Mouse (Mus musculus): Measurements from ENCODE around the gene Man1c1. TPM values are rescaled to one million over a fixed set of nuclear protein-coding genes. Genes with fewer than 3 reads are reported as not detected.
A peak's percentile ranks its signal among the peaks of the same experiment; 100 is the strongest.

The Man1c1 gene
- polyA plus RNA-seq, 1 experiment from 2014 or later: 5.1 TPM

DNA sequence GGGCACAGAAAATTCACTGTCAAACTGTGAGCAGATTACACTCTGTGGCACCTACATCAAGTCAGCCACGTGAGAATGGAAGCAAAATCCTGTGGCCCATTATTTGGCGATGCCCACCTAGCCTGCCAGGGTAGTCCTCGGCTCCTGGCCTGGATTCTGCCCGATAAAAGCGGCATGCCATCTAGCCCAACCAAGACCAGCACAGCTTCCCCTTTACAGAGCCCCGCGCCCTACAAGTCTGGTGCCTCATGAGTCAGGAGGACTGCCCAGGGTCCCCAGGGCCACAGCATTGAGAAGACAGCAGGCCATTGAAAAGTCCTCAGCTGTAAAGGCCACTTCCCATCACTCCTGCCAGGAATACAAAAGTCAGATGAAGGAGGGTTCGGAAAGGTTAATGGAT, 31.8 kb downstream of the Man1c1 start:
- Histone ChIP-seq H3K27ac (no peak overlapping the region), H3K27me3 (no peaks in the 10 kb centered on the region), H3K36me3 (no peaks in the 10 kb centered on the region), H3K4me2 (no peak overlapping the region), H3K4me3 (no peak overlapping the region), H3K9me3 (replicated peaks) (no peaks in the 10 kb centered on the region), H3K9ac (no peak overlapping the region), H3K4me1 (replicated peaks) (peaks cover 45% of the 10 kb centered on the region)
- no peak for ATAC-seq (replicated peaks; ENCODE audit: insufficient number of reproducible peaks, insufficient read depth, low FRiP score, low read depth)
- WGBS: 75% methylated on average over 8 of the region's 8 CpGs

DNA sequence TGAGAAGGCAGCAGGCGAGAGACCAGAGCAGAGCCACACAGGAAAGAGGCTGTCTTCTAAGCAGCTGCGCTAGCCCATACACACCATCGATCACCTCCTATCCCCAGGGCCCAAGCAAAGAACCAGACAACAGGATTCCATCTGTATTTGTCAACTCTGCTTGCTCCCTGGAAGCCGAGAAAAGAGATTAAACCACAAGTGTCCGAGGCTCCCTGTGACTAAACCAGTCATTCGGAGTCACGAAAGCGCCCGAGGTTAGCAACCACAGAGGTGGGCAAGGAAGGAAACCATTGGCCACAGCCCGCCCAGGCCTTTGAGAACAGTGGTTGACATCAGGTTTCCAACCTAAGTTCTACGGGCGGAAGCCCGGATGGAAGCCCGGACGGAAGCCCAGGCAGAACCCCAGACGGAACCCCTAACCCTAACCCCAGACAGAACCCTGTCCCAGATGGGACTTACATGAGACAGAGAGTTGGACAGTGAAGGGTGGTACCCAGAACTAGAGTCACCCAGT, 32.4 kb downstream of the Man1c1 start:
- H3K4me1 ChIP-seq (replicated peaks): peaks cover 40% of the 10 kb centered on the region
- no peak overlapping the region for H3K4me3 ChIP-seq
- H3K4me2 ChIP-seq: no peak overlapping the region
- no peaks in the 10 kb centered on the region for H3K27me3 ChIP-seq
- H3K27ac ChIP-seq: no peak overlapping the region
- H3K9ac ChIP-seq: no peak overlapping the region
- no peaks in the 10 kb centered on the region for H3K36me3 ChIP-seq
- WGBS: 82% methylated on average over 16 of the region's 16 CpGs
- ATAC-seq (replicated peaks; ENCODE audit: insufficient number of reproducible peaks, insufficient read depth, low FRiP score, low read depth): no peak
- H3K9me3 ChIP-seq (replicated peaks): no peaks in the 10 kb centered on the region

DNA sequence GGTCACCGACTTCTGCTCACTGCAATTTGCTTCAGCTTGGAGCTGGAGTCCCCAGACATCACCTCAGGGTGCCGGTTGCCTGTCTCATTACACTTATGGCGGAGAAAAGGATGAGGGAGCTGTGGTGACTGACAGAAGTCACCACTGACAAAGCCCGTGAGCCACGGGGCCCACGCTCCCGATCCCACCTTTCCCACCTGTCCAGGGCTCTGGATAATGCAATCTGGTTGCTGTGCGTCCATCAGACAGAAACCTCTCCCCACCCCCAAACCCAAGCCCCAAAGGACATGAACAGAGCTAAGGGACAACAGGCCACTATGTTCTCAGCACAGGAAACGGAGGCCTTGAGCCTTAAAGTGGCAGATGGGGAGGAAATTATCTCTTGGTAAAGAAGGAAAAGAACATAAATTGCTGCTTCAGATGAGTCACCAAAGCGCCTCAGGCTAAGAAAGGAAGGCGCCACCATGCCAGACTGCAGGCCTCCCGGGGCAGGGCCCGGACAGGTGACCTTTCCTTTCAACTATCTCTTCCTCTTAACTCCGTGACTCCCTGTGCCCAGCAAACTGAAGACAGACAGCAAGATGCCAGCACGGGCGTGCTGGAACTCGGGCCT, 34.2 kb downstream of the Man1c1 start:
- no peak overlapping the region for H3K4me3 ChIP-seq
- 57% methylated on average over 17 of the region's 17 CpGs for WGBS
- H3K9me3 ChIP-seq (replicated peaks): no peaks in the 10 kb centered on the region
- H3K4me1 ChIP-seq (replicated peaks): peaks cover 27% of the 10 kb centered on the region
- no peaks in the 10 kb centered on the region for H3K36me3 ChIP-seq
- ATAC-seq (replicated peaks; ENCODE audit: insufficient number of reproducible peaks, insufficient read depth, low FRiP score, low read depth): no peak
- no peak overlapping the region for H3K9ac ChIP-seq
- H3K27ac ChIP-seq: no peak overlapping the region
- no peak overlapping the region for H3K4me2 ChIP-seq
- H3K27me3 ChIP-seq: no peaks in the 10 kb centered on the region

DNA sequence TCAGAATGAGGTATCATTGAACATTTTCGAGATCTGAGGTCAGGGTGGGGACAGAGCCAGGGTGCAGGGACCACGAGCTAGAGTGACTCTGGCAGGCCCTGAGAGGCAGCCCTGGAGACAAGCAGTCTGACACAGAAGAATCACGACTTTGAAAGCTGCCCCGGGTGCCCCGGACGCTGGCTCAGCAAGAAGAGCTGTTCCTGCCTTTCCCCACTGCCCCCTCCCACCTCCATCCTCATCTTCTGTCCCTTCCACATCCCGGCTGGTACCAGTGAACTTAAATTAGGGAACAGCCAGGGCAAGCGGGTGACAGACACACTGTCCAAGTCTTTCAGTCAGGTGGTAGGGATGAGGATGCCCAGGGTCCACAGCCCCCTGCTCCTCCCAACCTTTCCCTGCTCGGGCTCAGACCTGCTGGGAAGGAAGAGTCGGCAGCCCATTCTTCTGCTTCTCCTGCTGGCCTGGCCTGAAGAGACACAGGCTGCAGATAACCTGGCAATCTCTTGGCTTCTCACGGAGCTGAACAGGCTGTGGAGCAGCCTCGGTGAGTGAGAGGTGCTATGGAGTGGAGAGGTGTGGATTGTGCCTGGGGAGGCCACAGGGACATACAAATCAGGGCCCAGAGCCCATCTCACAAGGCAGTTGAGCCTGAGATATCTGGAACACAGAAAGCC, 35.6 kb downstream of the Man1c1 start:
- no peaks in the 10 kb centered on the region for H3K9me3 ChIP-seq (replicated peaks)
- no peak overlapping the region for H3K4me3 ChIP-seq
- no peak overlapping the region for H3K4me2 ChIP-seq
- no peaks in the 10 kb centered on the region for H3K36me3 ChIP-seq
- ATAC-seq (replicated peaks; ENCODE audit: insufficient number of reproducible peaks, insufficient read depth, low FRiP score, low read depth): no peak
- H3K4me1 ChIP-seq (replicated peaks): peaks cover 28% of the 10 kb centered on the region
- no peaks in the 10 kb centered on the region for H3K27me3 ChIP-seq
- no peak overlapping the region for H3K27ac ChIP-seq
- no peak overlapping the region for H3K9ac ChIP-seq
- WGBS: 46% methylated on average over 12 of the region's 12 CpGs

DNA sequence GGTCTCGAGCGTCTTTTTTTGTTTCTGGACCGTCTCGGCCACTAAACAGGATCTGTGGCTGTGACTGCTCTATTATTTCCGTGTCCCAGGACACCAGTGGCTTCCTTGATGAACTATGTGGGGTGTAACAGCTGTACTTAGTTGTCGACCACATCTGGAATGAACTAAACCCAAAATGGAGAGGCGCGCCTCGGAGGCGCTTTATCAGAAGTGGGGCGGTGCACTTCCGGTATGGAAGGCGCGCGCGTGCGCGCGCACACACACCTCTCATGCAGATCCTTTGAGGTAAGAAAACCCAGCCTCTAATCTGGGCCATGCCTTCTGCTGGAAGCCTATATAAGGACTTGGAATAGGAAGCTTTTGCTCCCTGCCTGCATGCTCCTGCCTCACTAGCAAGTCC, 37.7 kb downstream of the Man1c1 start:
- peaks cover 33% of the 10 kb centered on the region for H3K4me1 ChIP-seq (replicated peaks)

GRCm38 (mm10) chr4:134663052-134663451, 41.0 kb downstream of the Man1c1 start:
- Histone ChIP-seq H3K9ac (no peak overlapping the region), H3K4me3 (no peak overlapping the region), H3K4me1 (replicated peaks) (peaks cover 33% of the 10 kb centered on the region), H3K27ac (peak overlapping the region; percentile 77), H3K4me2 (peak overlapping the region; percentile 19), H3K9me3 (replicated peaks) (no peaks in the 10 kb centered on the region), H3K36me3 (no peaks in the 10 kb centered on the region), H3K27me3 (no peaks in the 10 kb centered on the region)
- 17% methylated on average over 10 of the region's 10 CpGs for WGBS
- ATAC-seq (replicated peaks; ENCODE audit: insufficient number of reproducible peaks, insufficient read depth, low FRiP score, low read depth): peak; percentile 84

More for the DNA sequence above, 37.7 kb downstream of the Man1c1 start:
- no peak for ATAC-seq (replicated peaks; ENCODE audit: insufficient number of reproducible peaks, insufficient read depth, low FRiP score, low read depth)
- Histone ChIP-seq H3K4me2 (no peak overlapping the region), H3K27me3 (no peaks in the 10 kb centered on the region), H3K4me3 (no peak overlapping the region), H3K36me3 (no peaks in the 10 kb centered on the region), H3K9me3 (replicated peaks) (no peaks in the 10 kb centered on the region), H3K27ac (no peak overlapping the region), H3K9ac (no peak overlapping the region)
- 90% methylated on average over 19 of the region's 19 CpGs for WGBS

- H3K27ac ChIP-seq: no peak overlapping the region
These were observed 43.4 kb downstream of the Man1c1 start for GRCm38 (mm10) chr4:134660630-134661183.

GRCm38 (mm10) chr4:134659354-134660301, 44.5 kb downstream of the Man1c1 start:
- WGBS: 20% methylated on average over 27 of the region's 27 CpGs

More at GRCm38 (mm10) chr4:134660630-134661183, 43.4 kb downstream of the Man1c1 start:
- no peak overlapping the region for H3K4me2 ChIP-seq
- ATAC-seq (replicated peaks; ENCODE audit: insufficient number of reproducible peaks, insufficient read depth, low FRiP score, low read depth): no peak
- no peak overlapping the region for H3K4me3 ChIP-seq
- no peak overlapping the region for H3K9ac ChIP-seq
- 61% methylated on average over 18 of the region's 18 CpGs for whole genome bisulfite sequencing
- peaks cover 33% of the 10 kb centered on the region for H3K4me1 ChIP-seq (replicated peaks)
- no peaks in the 10 kb centered on the region for H3K27me3 ChIP-seq
- H3K9me3 ChIP-seq (replicated peaks): no peaks in the 10 kb centered on the region
- H3K36me3 ChIP-seq: no peaks in the 10 kb centered on the region

GRCm38 (mm10) chr4:134657473-134657872, 46.6 kb downstream of the Man1c1 start:
- Histone ChIP-seq H3K9ac (no peak overlapping the region), H3K9me3 (replicated peaks) (no peaks in the 10 kb centered on the region), H3K27me3 (no peaks in the 10 kb centered on the region), H3K4me2 (no peak overlapping the region), H3K36me3 (no peaks in the 10 kb centered on the region), H3K4me1 (replicated peaks) (peaks cover 30% of the 10 kb centered on the region), H3K4me3 (no peak overlapping the region), H3K27ac (no peak overlapping the region)
- no peak for ATAC-seq (replicated peaks; ENCODE audit: insufficient number of reproducible peaks, insufficient read depth, low FRiP score, low read depth)
- 83% methylated on average over 5 of the region's 5 CpGs for WGBS

More at GRCm38 (mm10) chr4:134659354-134660301, 44.5 kb downstream of the Man1c1 start:
- H3K4me3 ChIP-seq: peak overlapping the region; percentile 26
- H3K9ac ChIP-seq: no peak overlapping the region; the same call in 1 of the 2 replicates
- 0 out of 2 replicates have a peak overlapping the region, but pooled peaks have one; percentile 31 for H3K27ac ChIP-seq
- no peaks in the 10 kb centered on the region for H3K36me3 ChIP-seq
- 0 out of 2 replicates have a peak, but pooled peaks have one; percentile 25 for ATAC-seq (replicated peaks; ENCODE audit: insufficient number of reproducible peaks, insufficient read depth, low FRiP score, low read depth)
- peak overlapping the region; percentile 62 for H3K4me2 ChIP-seq
- H3K4me1 ChIP-seq (replicated peaks): peaks cover 35% of the 10 kb centered on the region
- no peaks in the 10 kb centered on the region for H3K27me3 ChIP-seq
- H3K9me3 ChIP-seq (replicated peaks): no peaks in the 10 kb centered on the region

DNA sequence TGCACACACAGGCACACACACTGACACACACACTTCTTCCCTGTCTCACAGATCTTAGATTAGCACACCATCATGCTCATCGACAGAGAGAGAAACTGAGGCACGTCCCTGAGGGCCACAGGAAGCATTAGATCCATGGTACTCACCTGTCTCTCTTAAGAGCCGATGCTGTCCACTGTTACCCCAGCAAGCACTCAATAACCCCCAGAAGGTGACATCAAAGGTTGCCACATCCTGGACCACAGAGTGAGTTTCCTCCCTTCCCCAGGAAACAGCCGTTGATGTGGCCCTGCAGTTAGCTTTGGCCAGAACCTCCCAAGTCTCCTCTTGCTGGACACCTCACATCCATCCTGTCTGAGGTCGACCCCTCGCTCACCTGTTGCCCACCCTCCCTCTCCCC, 49.7 kb downstream of the Man1c1 start:
- H3K9me3 ChIP-seq (replicated peaks): no peaks in the 10 kb centered on the region
- H3K4me1 ChIP-seq (replicated peaks): peaks cover 11% of the 10 kb centered on the region
- H3K4me2 ChIP-seq: no peak overlapping the region
- no peak overlapping the region for H3K9ac ChIP-seq
- ATAC-seq (replicated peaks; ENCODE audit: insufficient number of reproducible peaks, insufficient read depth, low FRiP score, low read depth): no peak
- no peaks in the 10 kb centered on the region for H3K27me3 ChIP-seq
- H3K4me3 ChIP-seq: no peak overlapping the region
- 65% methylated on average over 6 of the region's 6 CpGs for WGBS
- no peaks in the 10 kb centered on the region for H3K36me3 ChIP-seq
- no peak overlapping the region for H3K27ac ChIP-seq

DNA sequence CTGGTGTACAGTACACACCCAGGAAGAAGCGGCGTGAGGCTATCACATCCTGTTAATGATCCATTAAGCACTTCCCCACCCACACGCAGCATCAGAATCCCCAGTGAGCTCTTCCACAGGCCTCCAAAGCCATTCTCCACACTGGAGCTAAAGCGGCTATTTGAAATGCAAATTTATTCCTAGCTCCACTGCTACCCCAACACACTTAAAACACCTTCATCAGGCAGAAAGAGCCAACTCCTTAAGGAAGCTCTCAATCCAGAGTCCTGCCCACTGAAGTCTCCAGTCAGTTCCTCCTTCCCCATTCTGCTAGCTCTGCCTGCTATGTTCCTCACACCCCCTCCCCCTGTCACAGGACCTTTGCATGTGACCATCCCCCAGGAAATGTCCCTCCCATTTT, 51.4 kb downstream of the Man1c1 start:
- no peak overlapping the region for H3K27ac ChIP-seq
- H3K27me3 ChIP-seq: no peaks in the 10 kb centered on the region
- no peak overlapping the region for H3K4me2 ChIP-seq
- no peak for ATAC-seq (replicated peaks; ENCODE audit: insufficient number of reproducible peaks, insufficient read depth, low FRiP score, low read depth)
- no peak overlapping the region for H3K4me3 ChIP-seq
- 94% methylated on average over 4 of the region's 4 CpGs for WGBS
- H3K9ac ChIP-seq: no peak overlapping the region
- peaks cover 9% of the 10 kb centered on the region; the same call in 1 of the 2 replicates for H3K4me1 ChIP-seq (replicated peaks)
- no peaks in the 10 kb centered on the region for H3K36me3 ChIP-seq
- H3K9me3 ChIP-seq (replicated peaks): no peaks in the 10 kb centered on the region

Data from heart, embryonic 15.5 days (tissue).